Mouse (Mus musculus): ENCODE data around the gene Acta2. TPM values are rescaled to one million over a fixed set of nuclear protein-coding genes. Genes with fewer than 3 reads are reported as not detected.

Gene Acta2
- polyA plus RNA-seq, 1 experiment, result 2,495 TPM

DNA sequence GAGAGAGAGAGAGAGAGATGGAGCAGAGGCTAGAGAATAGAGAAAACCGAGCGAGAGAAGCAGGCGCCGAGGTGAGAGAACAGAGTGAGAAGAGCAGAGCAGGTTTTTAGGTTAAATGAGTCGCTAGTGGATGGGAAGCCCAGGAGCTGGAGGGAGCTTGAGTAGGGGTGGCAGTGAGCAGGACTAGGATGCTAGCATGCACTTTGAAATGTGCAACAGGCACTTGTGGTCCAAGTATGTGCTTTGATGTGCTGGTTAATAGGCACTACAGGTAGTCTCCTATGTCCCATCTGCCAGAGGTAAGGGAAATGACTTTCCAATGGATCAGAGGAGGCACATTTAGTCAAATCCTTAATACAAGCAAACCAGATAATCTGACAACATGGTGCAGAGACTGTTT lies 36.6 kb upstream of the Acta2 start:
- Histone ChIP-seq H3K79me2 (ENCODE audit: control insufficient read depth, insufficient read depth) (no peaks in the 10 kb centered on the region), H3K4me3 (peak overlapping the region; percentile 41), H3K27me3 (ENCODE audit: control insufficient read depth, insufficient read depth, insufficient read length) (no peaks in the 10 kb centered on the region), H3K36me3 (ENCODE audit: control insufficient read depth, insufficient read depth) (no peaks in the 10 kb centered on the region), H3K4me2 (ENCODE audit: low read depth) (peak overlapping the region; percentile 89), H3ac (ENCODE audit: control insufficient read depth, insufficient read length) (no peak overlapping the region)
- TF ChIP-seq USF1 (IDR thresholded peaks at IDR 0.05; ENCODE audit: low read depth) (no peak), MYOD1 (IDR thresholded peaks at IDR 0.05; ENCODE audit: control insufficient read depth in 1 of 3, insufficient read length in 2 of 3, low read depth in 2 of 3) (no peak), POLR2A (IDR thresholded peaks at IDR 0.05; ENCODE audit: insufficient read length, low read depth) (no peak), TCF12 (IDR thresholded peaks at IDR 0.05; ENCODE audit: insufficient read depth, poor library complexity, severe bottlenecking) (no peak), E2F4 (IDR thresholded peaks at IDR 0.05; ENCODE audit: insufficient read depth) (no peak), CEBPB (IDR thresholded peaks at IDR 0.05; ENCODE audit: insufficient read depth, poor library complexity, severe bottlenecking) (no peak), REST (IDR thresholded peaks at IDR 0.05; ENCODE audit: insufficient read depth, insufficient read length) (no peak), POLR2AphosphoS2 (IDR thresholded peaks at IDR 0.05; ENCODE audit: insufficient read length, low read depth) (no peak), MAX (IDR thresholded peaks at IDR 0.05; ENCODE audit: low read depth) (no peak)

DNA sequence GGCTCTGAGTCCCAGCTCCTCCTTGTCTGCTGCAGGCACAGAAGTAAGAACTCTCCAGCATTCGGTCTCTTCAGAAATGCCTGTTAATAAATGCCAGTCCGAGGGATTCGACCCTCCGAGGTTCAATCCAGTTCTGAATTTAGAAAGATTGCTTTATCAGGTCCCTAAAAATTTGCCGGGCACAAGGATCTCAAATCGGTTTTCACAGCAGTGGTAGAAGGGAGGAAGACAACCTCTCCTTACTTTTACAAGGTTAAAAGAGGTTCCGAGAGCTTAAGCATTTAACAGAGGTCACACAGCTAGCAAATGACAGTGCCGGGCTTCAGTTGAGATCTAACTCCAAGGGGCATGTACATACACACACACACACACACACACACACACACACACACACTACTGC lies 36.0 kb upstream of the Acta2 start:
- TF ChIP-seq MYOG (IDR thresholded peaks at IDR 0.05; ENCODE audit: control insufficient read depth in 1 of 3, insufficient read depth in 1 of 3, insufficient read length in 2 of 3, low read depth in 2 of 3) (no peak), MAX (IDR thresholded peaks at IDR 0.05; ENCODE audit: low read depth) (no peak), USF1 (IDR thresholded peaks at IDR 0.05; ENCODE audit: low read depth) (no peak), SRF (IDR thresholded peaks at IDR 0.05; ENCODE audit: control insufficient read depth, insufficient read length, low read depth) (no peak), CEBPB (IDR thresholded peaks at IDR 0.05; ENCODE audit: insufficient read depth, poor library complexity, severe bottlenecking) (no peak), POLR2AphosphoS2 (IDR thresholded peaks at IDR 0.05; ENCODE audit: insufficient read length, low read depth) (no peak), REST (IDR thresholded peaks at IDR 0.05; ENCODE audit: insufficient read depth, insufficient read length) (no peak), MYOD1 (IDR thresholded peaks at IDR 0.05; ENCODE audit: control insufficient read depth in 1 of 3, insufficient read length in 2 of 3, low read depth in 2 of 3) (no peak), TCF12 (IDR thresholded peaks at IDR 0.05; ENCODE audit: insufficient read depth, poor library complexity, severe bottlenecking) (no peak), POLR2A (IDR thresholded peaks at IDR 0.05; ENCODE audit: insufficient read length, low read depth) (no peak), E2F4 (IDR thresholded peaks at IDR 0.05; ENCODE audit: insufficient read depth) (no peak), TCF3 (IDR thresholded peaks at IDR 0.05; ENCODE audit: insufficient read length, low read depth) (no peak)
- H3ac ChIP-seq (ENCODE audit: control insufficient read depth, insufficient read length), result no peak overlapping the region
- no peaks in the 10 kb centered on the region for H3K79me2 ChIP-seq (ENCODE audit: control insufficient read depth, insufficient read depth)
- H3K36me3 ChIP-seq (ENCODE audit: control insufficient read depth, insufficient read depth), result no peaks in the 10 kb centered on the region
- H3K27me3 ChIP-seq (ENCODE audit: control insufficient read depth, insufficient read depth, insufficient read length), result no peaks in the 10 kb centered on the region
- peak overlapping the region; percentile 41 for H3K4me3 ChIP-seq
- peak overlapping the region; percentile 89 for H3K4me2 ChIP-seq (ENCODE audit: low read depth)

- no peaks in the 10 kb centered on the region for H3K36me3 ChIP-seq (ENCODE audit: control insufficient read depth, insufficient read depth)
- peak overlapping the region; percentile 41 for H3K4me3 ChIP-seq
- no peaks in the 10 kb centered on the region for H3K79me2 ChIP-seq (ENCODE audit: control insufficient read depth, insufficient read depth)
- H3K4me2 ChIP-seq (ENCODE audit: low read depth), result peak overlapping the region; percentile 89
- H3ac ChIP-seq (ENCODE audit: control insufficient read depth, insufficient read length), result no peak overlapping the region
- H3K27me3 ChIP-seq (ENCODE audit: control insufficient read depth, insufficient read depth, insufficient read length), result no peaks in the 10 kb centered on the region
- TF ChIP-seq POLR2AphosphoS2 (IDR thresholded peaks at IDR 0.05; ENCODE audit: insufficient read length, low read depth) (no peak), USF1 (IDR thresholded peaks at IDR 0.05; ENCODE audit: low read depth) (no peak), MAX (IDR thresholded peaks at IDR 0.05; ENCODE audit: low read depth) (no peak), CEBPB (IDR thresholded peaks at IDR 0.05; ENCODE audit: insufficient read depth, poor library complexity, severe bottlenecking) (no peak), POLR2A (IDR thresholded peaks at IDR 0.05; ENCODE audit: insufficient read length, low read depth) (no peak), TCF3 (IDR thresholded peaks at IDR 0.05; ENCODE audit: insufficient read length, low read depth) (no peak), REST (IDR thresholded peaks at IDR 0.05; ENCODE audit: insufficient read depth, insufficient read length) (no peak), MYOD1 (IDR thresholded peaks at IDR 0.05; ENCODE audit: control insufficient read depth in 1 of 3, insufficient read length in 2 of 3, low read depth in 2 of 3) (no peak), E2F4 (IDR thresholded peaks at IDR 0.05; ENCODE audit: insufficient read depth) (no peak), SRF (IDR thresholded peaks at IDR 0.05; ENCODE audit: control insufficient read depth, insufficient read length, low read depth) (no peak), MYOG (IDR thresholded peaks at IDR 0.05; ENCODE audit: control insufficient read depth in 1 of 3, insufficient read depth in 1 of 3, insufficient read length in 2 of 3, low read depth in 2 of 3) (no peak), TCF12 (IDR thresholded peaks at IDR 0.05; ENCODE audit: insufficient read depth, poor library complexity, severe bottlenecking) (no peak)
Measured at GRCm38 (mm10) chr19:34290872-34291341, 35.5 kb upstream of the Acta2 start.

- no peak for TF ChIP-seq USF1 (IDR thresholded peaks at IDR 0.05; ENCODE audit: low read depth)
- TF ChIP-seq TCF12 (IDR thresholded peaks at IDR 0.05; ENCODE audit: insufficient read depth, poor library complexity, severe bottlenecking), result no peak
- TF ChIP-seq POLR2AphosphoS2 (IDR thresholded peaks at IDR 0.05; ENCODE audit: insufficient read length, low read depth), result peak; percentile 30
- TF ChIP-seq E2F4 (IDR thresholded peaks at IDR 0.05; ENCODE audit: insufficient read depth), result no peak
- peak; percentile 54 for TF ChIP-seq POLR2A (IDR thresholded peaks at IDR 0.05; ENCODE audit: insufficient read length, low read depth)
- TF ChIP-seq CEBPB (IDR thresholded peaks at IDR 0.05; ENCODE audit: insufficient read depth, poor library complexity, severe bottlenecking), result no peak
- Histone ChIP-seq H3K36me3 (ENCODE audit: control insufficient read depth, insufficient read depth) (no peaks in the 10 kb centered on the region), H3K4me3 (peak within 1 kb of the TSS; percentile 41), H3K4me2 (ENCODE audit: low read depth) (peak within 1 kb of the TSS; percentile 89), H3K79me2 (ENCODE audit: control insufficient read depth, insufficient read depth) (no peaks in the 10 kb centered on the region), H3ac (ENCODE audit: control insufficient read depth, insufficient read length) (no peak within 1 kb of the TSS), H3K27me3 (ENCODE audit: control insufficient read depth, insufficient read depth, insufficient read length) (no peaks in the 10 kb centered on the region)
Measured at GRCm38 (mm10) chr19:34289948-34290789, 34.8 kb upstream of the Acta2 start, which contains the start of gene Fas. TSS of gene Fas (plus strand) at chr19:34290666.

All from myocyte (in vitro differentiated cells).